ENCODE assay signal across 14 mouse cellular contexts in genomic region chr12:74230808-74231207, GRCm38 (mm10).
A peak's percentile ranks its signal among the peaks of the same experiment; 100 is the strongest.
DNase-seq lines count a peak whose midpoint lies in the region; TF ChIP-seq lines count a peak whose summit lies in the region.
"Had no signal": no experiment of that assay in that cellular context is flagged by ENCODE, and none has a peak within 500 bp of the region (broad histone marks: within the 10 kb centered on the region; RNA-seq: fewer than 3 reads in every experiment).

No protein-coding gene starts in this region.

- peak; percentile 47 for DNase-seq in layer of hippocampus, adult 11-12 months (ENCODE audit: low spot score)
- no peak for DNase-seq in layer of hippocampus, postnatal 25 days (ENCODE audit: extremely low spot score in 1 of 2, low spot score in 1 of 2)
- DNase-seq in layer of hippocampus, adult 2 months (ENCODE audit: low spot score in 2 of 2), result peak; percentile 37 to 44
- peak; percentile 14 for DNase-seq in mesoderm, embryonic 11.5 days (ENCODE audit: low read depth, low spot score)
- DNase-seq in lung, postnatal 14 days, result no peak
- no peak for DNase-seq in kidney, adult 9 months
- DNase-seq: adrenal gland, postnatal 14 days; cerebellum, postnatal 14 days; lung, postnatal 10 days had no signal

- peaks cover 9% of the 10 kb centered on the region for H3K4me1 ChIP-seq in cortical plate, adult 2 months (ENCODE audit: control insufficient read depth, insufficient read depth, low read length)
- H3K4me1 ChIP-seq: heart, embryonic 12.5 days; kidney, embryonic 15.5 days; limb, embryonic 10.5 days had no signal

- H3K27ac ChIP-seq in cortical plate, adult 2 months (ENCODE audit: insufficient read depth, low read length), result peak overlapping the region; percentile 78
- H3K27ac ChIP-seq in layer of hippocampus, adult 2 months, result peak overlapping the region; percentile 88
- H3K27ac ChIP-seq: kidney, embryonic 15.5 days; limb, embryonic 10.5 days; liver, embryonic 14.5 days had no signal

- TF ChIP-seq CTCF in cortical plate, adult 2 months (IDR thresholded peaks at IDR 0.05; ENCODE audit: extremely low read depth, insufficient read depth, low read length), result no peak
- TF ChIP-seq CTCF in layer of hippocampus, adult 2 months (conservative IDR thresholded peaks at IDR 0.05), result 0 out of 2 replicates have a peak, but pooled peaks have one; percentile 2

- H3K4me3 ChIP-seq in cortical plate, adult 2 months (ENCODE audit: insufficient read depth, low read length), result no peak overlapping the region
- no peak overlapping the region for H3K4me3 ChIP-seq in layer of hippocampus, adult 2 months
- H3K4me3 ChIP-seq: heart, embryonic 12.5 days; kidney, embryonic 15.5 days; limb, embryonic 10.5 days had no signal

- no peak for TF ChIP-seq POLR2A in cortical plate, adult 2 months (IDR thresholded peaks at IDR 0.05; ENCODE audit: extremely low read depth, insufficient read depth, low read length)

Comparison
In these comparisons a context has a peak if more than half of its experiments do, and no peak if none do; other contexts are left out.
1. DNase-seq: peak in layer of hippocampus, adult 11-12 months (single experiment), layer of hippocampus, adult 2 months (2 of 2) and mesoderm, embryonic 11.5 days (single experiment); none in layer of hippocampus, postnatal 25 days (0 of 2), lung, postnatal 14 days (single experiment) and kidney, adult 9 months (single experiment).